Mouse (Mus musculus) MN1 (cell line): ENCODE results near the gene Olfr92.
A peak's percentile ranks its signal among the peaks of the same experiment; 100 is the strongest.
"Not testable (repeated sequence)": the region's sequence is repeated elsewhere in the genome, so short reads cannot be mapped to it uniquely, and the experiment has no call there.

Experiments used
- DNase-seq: peaks from one replicate; pipeline ENCODE4 v3.0.0-alpha.2; 2016; ENCODE audit warnings: low spot score

Olfr92 gene

GRCm38 (mm10) chr17:37119988-37120387 lies at the start of gene Olfr92:
Gene Olfr92 (minus strand): TSS chr17:37120088.
- no peak for DNase-seq

- no peak for DNase-seq
These were observed 41.5 kb upstream of the Olfr92 start, which contains the start of gene Olfr93 for GRCm38 (mm10) chr17:37161394-37161793. Gene Olfr93 (minus strand): TSS chr17:37161494.

GRCm38 (mm10) chr17:37131366-37131765 lies 11.5 kb upstream of the Olfr92 start:
- DNase-seq: not testable (repeated sequence)

- no peak for DNase-seq
These were observed 21.7 kb downstream of the Olfr92 start, which contains the start of gene Olfr91 for GRCm38 (mm10) chr17:37098178-37098577. Gene Olfr91 (minus strand): TSS chr17:37098278.

DNA sequence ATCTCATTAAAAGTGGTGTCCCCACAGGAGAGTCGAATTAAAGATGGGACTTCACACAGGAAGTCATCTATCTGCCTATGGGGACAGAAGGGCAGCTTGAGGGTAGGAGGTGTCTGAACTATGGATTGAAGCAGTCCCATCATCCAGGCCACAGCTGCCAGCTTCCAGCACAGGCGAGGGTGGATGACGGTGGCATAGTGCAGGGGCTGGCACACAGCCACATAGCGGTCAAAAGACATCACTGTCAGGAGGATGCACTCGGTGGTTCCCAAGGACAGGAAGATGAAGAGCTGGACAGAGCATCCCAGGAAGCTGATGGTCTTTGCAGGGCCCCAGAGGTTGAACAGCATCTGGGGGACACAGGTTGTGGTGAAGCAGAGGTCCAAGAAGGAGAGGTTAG lies 26.6 kb downstream of the Olfr92 start:
- no peak for DNase-seq

GRCm38 (mm10) chr17:37092198-37092597 lies 27.7 kb downstream of the Olfr92 start:
- DNase-seq: no peak

- no peak for DNase-seq
These were observed 31.5 kb downstream of the Olfr92 start, which contains the start of gene Olfr90 for GRCm38 (mm10) chr17:37088399-37088798. Gene Olfr90 (minus strand): TSS chr17:37088499.

DNA sequence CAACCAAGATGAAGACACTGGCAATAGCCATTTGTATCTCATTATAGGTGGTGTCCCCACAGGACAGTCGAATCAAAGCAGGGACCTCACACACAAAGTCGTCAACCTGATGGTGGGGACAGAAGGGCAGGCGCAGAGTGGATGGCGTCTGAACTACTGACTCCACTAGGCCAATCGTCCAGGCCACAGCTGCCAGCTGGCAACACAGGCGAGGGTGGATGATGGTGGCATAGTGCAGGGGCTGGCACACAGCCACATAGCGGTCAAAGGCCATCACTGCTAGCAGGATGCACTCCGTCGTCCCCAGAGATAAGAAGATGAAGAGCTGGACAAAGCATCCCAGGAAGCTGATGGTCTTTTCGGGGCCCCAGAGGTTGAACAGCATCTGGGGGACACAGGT lies 34.3 kb downstream of the Olfr92 start:
- DNase-seq: no peak

DNA sequence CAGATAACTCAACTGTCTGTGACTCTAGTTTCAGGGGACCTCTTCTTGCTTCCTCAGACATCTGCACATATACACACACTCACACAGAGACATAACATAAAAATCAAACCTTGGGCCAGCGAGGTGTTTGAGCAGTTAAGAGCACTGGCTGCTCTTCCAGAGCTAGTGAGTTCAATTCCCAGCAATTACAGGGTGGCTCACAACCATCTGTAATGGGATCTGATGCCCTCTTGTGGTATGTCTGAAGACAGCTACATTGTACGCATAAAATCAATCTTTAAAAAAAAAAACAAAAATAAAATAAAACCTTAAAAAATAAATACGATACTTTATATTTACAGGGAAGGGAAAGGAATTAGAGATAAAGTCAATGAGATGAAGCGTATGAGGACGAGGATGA lies 35.3 kb downstream of the Olfr92 start:
- DNase-seq: no peak

DNA sequence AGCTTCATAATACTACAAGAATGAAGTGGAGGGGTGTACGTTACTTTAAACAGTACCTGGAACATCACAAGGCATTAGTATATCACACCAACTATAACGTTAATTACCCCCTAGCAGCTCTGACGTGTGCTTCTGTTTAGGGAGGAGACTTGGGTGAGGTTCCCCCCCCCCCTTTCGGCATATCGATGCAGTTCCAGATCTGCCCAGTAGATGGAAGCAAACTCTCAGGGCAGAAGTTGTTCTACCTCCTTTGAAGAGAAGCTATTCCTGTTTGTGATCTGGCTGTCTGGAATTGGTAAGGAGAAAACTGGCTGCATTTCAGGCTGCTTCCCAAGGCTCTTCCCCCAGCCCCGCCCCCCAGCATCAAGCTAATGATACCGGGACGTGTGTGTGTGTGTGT lies 36.6 kb downstream of the Olfr92 start:
- peak; percentile 63 for DNase-seq

- DNase-seq: no peak
These were observed 38.2 kb downstream of the Olfr92 start for GRCm38 (mm10) chr17:37081659-37082058.

DNA sequence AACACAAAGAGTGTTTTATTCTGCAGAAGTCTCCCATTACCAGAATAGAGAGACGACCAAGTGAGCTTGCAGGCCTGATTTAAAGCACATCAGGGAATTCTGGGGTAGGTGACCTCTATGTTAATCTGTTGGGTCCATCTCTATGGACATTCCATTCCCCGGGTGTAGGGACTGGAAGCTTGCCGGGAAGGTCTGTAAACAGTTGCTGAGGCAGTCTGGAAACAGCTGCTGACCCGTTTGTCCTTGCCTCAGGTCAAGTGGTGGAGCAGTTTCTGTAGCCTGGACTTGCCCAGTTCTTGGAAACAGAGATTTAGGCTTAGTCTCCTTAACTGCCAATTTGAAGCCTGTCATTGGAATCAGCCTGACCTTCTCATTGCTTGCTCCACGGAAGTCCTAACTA lies 39.8 kb downstream of the Olfr92 start:
- DNase-seq: no peak

- no peak for DNase-seq
These were observed 40.9 kb downstream of the Olfr92 start for GRCm38 (mm10) chr17:37078990-37079389.

DNA sequence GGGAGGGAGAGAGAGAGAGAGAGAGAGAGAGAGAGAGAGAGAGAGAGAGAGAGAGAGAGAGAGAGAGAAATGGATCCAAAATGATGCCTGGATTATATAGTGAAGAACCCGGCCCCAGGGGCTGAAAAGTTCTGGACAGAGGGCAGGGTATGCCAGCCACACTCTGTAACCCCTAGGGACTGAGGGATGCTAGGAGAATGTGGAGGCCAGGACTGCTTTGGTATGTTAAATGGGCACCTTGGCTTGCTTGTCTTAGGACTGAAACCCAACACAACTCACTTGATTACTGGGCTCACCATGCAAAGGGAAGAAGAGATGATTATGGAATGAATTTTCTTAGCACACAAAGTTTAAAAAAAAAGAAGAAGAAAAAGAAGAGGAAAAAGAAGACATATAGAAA lies 41.7 kb downstream of the Olfr92 start:
- DNase-seq: no peak

GRCm38 (mm10) chr17:37075766-37076165 lies 44.1 kb downstream of the Olfr92 start:
- DNase-seq: no peak

- DNase-seq: no peak
These were observed 44.7 kb downstream of the Olfr92 start for GRCm38 (mm10) chr17:37075181-37075580.

DNA sequence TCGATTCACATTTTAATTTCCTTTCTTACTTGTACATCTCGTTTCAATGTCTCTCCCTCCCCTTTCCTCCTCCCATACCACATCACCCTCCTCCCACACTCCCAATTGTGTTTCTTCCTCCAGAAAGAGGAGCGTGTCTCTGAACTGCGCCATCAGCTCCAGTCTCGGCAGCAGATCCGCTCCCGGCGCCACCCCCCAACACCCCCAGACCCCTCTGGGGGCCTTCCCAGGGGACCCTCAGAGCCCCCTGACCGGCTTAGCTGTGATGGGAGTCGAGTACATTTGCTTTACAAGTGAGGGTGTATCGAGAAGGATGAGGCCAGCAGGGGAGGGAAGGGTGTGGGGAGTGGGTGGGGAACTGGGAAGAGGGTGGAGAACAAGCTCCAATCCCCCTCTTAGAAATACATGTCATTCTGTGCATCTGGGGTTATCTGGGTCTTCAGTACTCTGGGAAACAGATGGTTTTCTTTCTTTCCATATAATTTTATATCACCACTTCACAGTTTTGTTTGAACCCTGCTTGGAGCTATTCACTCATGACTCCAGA lies 47.1 kb downstream of the Olfr92 start:
- no peak for DNase-seq

- no peak for DNase-seq
These were observed 47.7 kb downstream of the Olfr92 start for GRCm38 (mm10) chr17:37072080-37072729.

GRCm38 (mm10) chr17:37070121-37070520 lies 49.8 kb downstream of the Olfr92 start:
- no peak for DNase-seq

DNA sequence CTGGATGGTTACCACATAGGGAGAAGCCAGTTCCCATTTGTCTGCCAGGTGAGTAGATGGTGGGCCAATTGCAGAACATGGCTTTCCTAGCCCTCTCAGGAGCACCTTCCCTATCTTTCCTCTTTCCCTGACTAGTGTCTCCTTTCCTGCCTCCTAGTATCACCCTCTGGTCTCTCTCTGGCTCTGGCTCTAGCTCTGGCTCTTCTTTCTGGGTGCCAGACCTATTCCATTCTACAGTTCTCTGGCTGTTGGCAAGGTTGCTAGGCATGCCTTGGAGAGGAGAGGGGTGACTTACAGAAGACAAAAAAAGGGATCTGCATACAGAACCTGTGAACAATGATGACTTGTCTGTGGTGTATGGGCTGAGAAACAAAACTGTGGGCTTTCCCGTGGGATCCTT lies 52.0 kb downstream of the Olfr92 start:
- DNase-seq: no peak

DNA sequence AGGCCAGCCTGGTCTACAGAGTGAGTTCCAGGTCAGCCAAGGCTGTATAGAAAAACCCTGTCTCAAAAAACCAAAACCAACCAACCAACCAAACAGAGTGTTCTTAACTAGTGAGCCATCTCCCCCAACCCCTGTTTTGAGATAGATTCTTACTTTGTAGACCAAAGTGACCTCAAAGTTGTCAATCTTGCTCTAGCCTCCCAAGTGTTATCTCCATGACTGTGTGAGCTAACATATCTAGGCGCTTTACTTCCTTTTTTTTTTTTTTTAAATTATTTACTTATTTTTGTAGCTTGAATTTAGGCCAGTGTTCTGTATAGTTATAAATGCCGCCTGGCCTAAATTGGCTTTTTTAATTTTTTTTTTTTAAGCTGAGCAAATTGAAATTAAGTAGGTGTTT lies 53.9 kb downstream of the Olfr92 start:
- DNase-seq: no peak

DNA sequence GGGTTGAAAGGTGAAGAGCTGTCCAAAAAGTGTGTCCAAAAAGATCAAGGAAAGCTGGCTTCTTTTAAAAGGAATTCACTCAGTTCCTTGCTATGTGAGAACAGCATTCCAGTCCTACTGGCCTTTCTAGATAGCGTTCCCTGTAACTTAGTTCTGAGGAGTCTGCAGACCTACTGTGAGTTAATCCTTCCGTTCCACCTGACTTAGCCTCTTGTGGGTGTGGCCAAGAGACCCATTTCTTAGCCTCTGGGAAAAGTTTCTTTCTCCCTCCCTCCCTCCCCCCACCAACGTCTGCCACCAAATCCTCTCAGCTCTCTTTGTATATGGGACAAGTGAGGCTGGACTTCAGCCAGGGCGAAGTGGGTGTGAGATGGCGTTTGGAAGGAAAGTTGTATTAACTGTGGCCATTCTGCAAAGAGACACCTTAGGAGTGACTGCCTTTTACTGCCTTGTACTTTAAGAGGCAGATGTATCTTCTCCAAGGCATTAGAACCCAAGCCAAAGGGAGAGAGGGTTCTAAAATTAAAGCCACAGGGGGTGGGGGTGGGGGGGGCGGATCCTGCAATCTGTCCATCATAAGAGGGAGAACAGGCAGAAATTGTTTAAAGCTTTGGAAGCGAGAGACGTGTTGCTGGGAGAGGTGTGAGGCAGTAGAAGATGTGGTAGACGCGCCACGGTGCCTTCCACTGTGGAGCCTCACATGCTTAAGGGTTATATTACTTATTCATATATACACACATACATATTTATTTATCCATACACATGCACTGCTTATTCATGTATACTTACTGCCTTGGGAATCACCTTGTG lies 56.0 kb downstream of the Olfr92 start:
- no peak for DNase-seq

DNA sequence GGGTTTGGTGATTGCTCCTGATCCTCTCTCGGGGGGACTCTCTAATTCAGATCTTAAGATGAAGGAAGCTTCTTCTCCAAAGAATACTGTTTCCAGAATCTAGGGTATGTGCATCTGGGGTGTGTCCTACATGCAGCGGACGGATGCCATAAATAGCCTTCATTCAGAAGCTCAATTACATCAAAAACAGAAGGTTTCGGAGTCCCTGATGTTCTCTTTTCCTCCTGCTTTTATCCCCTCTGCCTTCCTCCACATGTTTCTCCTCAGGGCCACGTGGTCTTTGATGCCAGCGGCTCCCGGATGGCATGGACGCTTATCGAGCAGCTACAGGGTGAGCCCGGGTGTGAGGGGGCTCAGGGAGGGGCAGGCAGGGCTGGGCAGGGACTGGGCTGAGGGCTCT lies 56.8 kb downstream of the Olfr92 start:
- no peak for DNase-seq
